Mouse (Mus musculus) forebrain, embryonic 11.5 days (tissue): ENCODE data around the gene 1700017N19Rik. TPM values are rescaled to one million over a fixed set of nuclear protein-coding genes. Genes with fewer than 3 reads are reported as not detected.
"Not testable (repeated sequence)": the region's sequence is repeated elsewhere in the genome, so short reads cannot be mapped to it uniquely, and the experiment has no call there.

Experiments
- ATAC-seq: fragments of 200-750 bp; cut with Nextera tagmentation; replicated peaks from 2 replicates; pipeline ENCODE4 v1.8.0; 2017; ENCODE audit warnings: moderate TSS enrichment; ENCODE audit not compliant: low FRiP score
- DNase-seq: peaks from one replicate; pipeline ENCODE4 v3.0.0-alpha.2; 2017; ENCODE audit warnings: low spot score
- H3K27ac ChIP-seq: fragments of 300-500 bp; sonication (generic); 2 replicates; pipeline ENCODE4 v1.5.1; 2014; ENCODE audit warnings: low read depth, low read length
- H3K27me3 ChIP-seq: fragments of 300-500 bp; sonication (generic); 2 replicates; pipeline ENCODE4 v1.6.1; 2014; ENCODE audit warnings: mild to moderate bottlenecking, low read length, mixed read lengths; ENCODE audit not compliant: control insufficient read depth, insufficient read depth
- H3K36me3 ChIP-seq: fragments of 300-500 bp; sonication (generic); 2 replicates; pipeline ENCODE4 v1.6.1; 2014; ENCODE audit warnings: mild to moderate bottlenecking, low read length, moderate library complexity, mixed read lengths; ENCODE audit not compliant: control insufficient read depth, insufficient read depth
- H3K4me1 ChIP-seq: fragments of 300-500 bp; sonication (generic); replicated peaks from 2 replicates; pipeline ENCODE4 v1.6.1; 2014; ENCODE audit warnings: low read length, mixed read lengths; ENCODE audit not compliant: control insufficient read depth, insufficient read depth
- H3K4me2 ChIP-seq: fragments of 300-500 bp; sonication (generic); 2 replicates; pipeline ENCODE4 v1.6.1; 2014; ENCODE audit warnings: low read depth, mild to moderate bottlenecking, low read length, moderate library complexity, mixed read lengths; ENCODE audit not compliant: severe bottlenecking
- H3K4me3 ChIP-seq: fragments of 300-500 bp; sonication (generic); 2 replicates; pipeline ENCODE4 v1.5.1; 2014; ENCODE audit warnings: low read depth, low read length
- H3K9ac ChIP-seq: fragments of 300-500 bp; sonication (generic); 2 replicates; pipeline ENCODE4 v1.6.1; 2014; ENCODE audit warnings: low read length
- H3K9me3 ChIP-seq: fragments of 300-500 bp; sonication (generic); 2 replicates; pipeline ENCODE4 v1.6.1; 2016; ENCODE audit warnings: low read length, mixed read lengths; ENCODE audit not compliant: control insufficient read depth
- WGBS: fragments of 180-500 bp; shearing (Covaris S2); extraction: QIAGEN DNeasy Blood & Tissue Kit; methylation state at CpG from one replicate; pipeline ENCODE4 v1.1.7; 2014; 5-methylcytosine and 5-hydroxymethylcytosine counted together
- polyA plus RNA-seq: library from polyadenylated mRNA; unstranded; fragments of >200 nt; fragmentation: Nextera tagmentation; extraction: Ambion mirVana; gene quantifications from 2 replicates; pipeline ENCODE4 v1.2.1, GENCODE M21; 2014

The 1700017N19Rik gene
- polyA plus RNA-seq, result not detected in 2 replicates

DNA sequence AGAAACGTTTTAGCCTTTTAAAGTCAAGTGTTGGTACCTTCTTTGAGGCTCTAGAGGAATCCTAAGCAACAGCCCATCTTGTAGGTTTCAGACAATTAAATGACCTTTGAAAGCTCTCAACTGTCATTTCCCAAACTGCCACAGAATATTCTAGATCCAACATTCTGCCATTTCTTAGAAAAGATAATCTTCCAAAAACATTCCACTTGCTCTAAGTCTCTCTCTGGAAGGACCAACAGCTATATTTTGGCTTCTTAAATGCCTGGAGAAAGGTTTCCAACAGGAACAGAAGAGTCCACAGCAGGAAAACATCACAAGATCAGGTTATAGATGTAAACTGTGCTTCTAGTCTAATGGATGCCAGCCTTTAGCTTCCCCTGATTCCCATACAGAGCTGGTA, at the start of gene 1700017N19Rik, which contains the start of gene 4930430F08Rik:
Gene 1700017N19Rik (plus strand): TSS at position 162 of the 400 bp plus-strand sequence.
Gene 4930430F08Rik (minus strand): TSS at position 101 of the 400 bp plus-strand sequence.
- no peak for ATAC-seq
- no peak within 1 kb of the TSS for H3K9ac ChIP-seq
- peak within 1 kb of the TSS; percentile 70; the same call in 1 of the 2 replicates for H3K4me3 ChIP-seq
- no peaks in the 10 kb centered on the region for H3K4me1 ChIP-seq
- 88% methylated on average over 1 of the region's 1 CpGs for WGBS
- H3K27ac ChIP-seq, result no peak within 1 kb of the TSS
- H3K9me3 ChIP-seq, result no peaks in the 10 kb centered on the region
- no peak for DNase-seq
- H3K36me3 ChIP-seq, result no peaks in the 10 kb centered on the region
- H3K27me3 ChIP-seq, result no peaks in the 10 kb centered on the region
- no peak within 1 kb of the TSS for H3K4me2 ChIP-seq

DNA sequence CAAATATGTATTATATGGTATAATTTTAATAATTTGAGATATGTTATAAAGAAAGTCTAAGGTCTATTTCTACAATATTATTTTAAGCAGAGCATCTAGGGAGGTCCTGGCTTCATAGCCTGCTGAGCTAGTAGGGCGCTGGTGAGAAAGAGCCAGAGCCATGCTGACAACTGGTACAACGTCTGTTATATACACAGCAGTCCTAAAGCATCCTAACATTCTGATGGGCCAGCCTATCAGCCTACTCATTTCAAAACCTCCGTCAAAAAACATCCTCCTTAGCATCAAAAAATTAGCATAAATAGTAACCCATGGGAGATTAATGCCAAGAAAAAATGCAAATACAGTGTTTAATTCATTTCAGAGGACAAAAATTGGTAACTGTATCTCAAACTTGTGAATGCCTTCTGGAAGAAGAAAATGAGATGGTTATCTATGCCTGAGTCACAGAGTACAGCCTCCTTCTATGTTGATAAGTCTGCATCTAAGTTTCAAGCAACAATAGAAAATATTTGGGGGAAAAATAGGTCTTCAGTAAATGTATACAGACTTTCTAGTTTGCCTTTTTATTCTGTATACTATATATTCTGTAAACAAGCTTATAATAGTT, 33.6 kb upstream of the 1700017N19Rik start:
- 92% methylated on average over 3 of the region's 3 CpGs for WGBS
- Histone ChIP-seq H3K4me2 (no peak overlapping the region), H3K4me1 (no peaks in the 10 kb centered on the region), H3K27me3 (no peaks in the 10 kb centered on the region), H3K27ac (no peak overlapping the region), H3K9ac (no peak overlapping the region), H3K9me3 (no peaks in the 10 kb centered on the region), H3K4me3 (no peak overlapping the region), H3K36me3 (no peaks in the 10 kb centered on the region)
- ATAC-seq (no peak), DNase-seq (no peak)

DNA sequence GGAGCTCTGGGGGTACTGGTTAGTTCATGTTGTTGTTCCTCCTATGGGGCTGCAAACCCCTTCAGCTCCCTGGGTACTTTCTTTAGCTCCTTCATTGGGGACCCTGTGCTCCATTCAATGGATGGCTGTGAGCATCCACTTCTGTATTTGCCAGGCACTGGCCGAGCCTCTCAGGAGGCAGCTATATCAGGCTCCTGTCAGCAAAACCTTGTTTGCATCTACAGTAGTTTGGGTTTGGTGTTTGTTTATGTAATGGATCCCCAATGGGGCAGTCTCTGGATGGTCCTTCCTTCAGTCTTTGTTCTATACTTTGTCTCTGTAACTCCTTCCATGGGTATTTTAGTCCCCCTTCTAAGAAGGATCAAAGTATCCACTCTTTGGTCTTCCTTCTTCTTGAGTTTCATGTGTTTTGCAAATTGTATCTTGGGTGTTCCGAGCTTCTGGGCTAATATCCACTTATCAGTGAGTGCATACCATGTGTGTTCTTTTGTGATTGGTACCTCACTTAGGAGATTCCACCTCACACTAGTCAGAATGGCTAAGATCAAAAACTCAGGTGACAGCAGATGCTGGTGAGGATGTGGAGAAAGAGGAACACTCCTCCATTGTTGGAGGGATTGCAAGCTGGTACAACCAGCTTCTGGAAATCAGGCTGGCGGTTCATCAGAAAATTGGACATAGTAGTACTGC, 29.9 kb upstream of the 1700017N19Rik start:
- H3K27ac ChIP-seq, H3K4me3 ChIP-seq, H3K9ac ChIP-seq, ATAC-seq, H3K4me1 ChIP-seq, H3K36me3 ChIP-seq, H3K27me3 ChIP-seq, H3K4me2 ChIP-seq, DNase-seq, H3K9me3 ChIP-seq: not testable (repeated sequence)
- 88% methylated on average over 3 of the region's 3 CpGs for WGBS

DNA sequence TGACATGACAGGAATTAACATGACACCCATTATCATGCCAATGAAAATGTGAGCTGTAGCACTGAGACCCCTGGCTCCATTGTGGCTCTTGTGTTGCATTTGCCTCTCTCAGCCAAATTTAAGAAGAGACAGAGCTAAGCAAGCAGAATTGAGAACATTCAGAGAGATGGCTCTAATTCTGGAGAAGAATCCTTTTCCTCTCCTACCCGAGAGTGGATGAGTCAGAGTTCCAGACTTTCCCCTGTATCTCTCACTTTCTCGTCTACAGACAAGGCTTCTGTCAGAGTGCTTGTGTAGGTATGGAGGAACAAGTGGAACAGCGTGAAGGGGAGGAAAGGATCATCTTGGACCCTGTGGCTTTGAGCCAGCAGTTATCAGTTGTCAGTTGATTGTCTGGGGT, 26.2 kb upstream of the 1700017N19Rik start:
- whole genome bisulfite sequencing, result 89% methylated on average over 3 of the region's 3 CpGs

DNA sequence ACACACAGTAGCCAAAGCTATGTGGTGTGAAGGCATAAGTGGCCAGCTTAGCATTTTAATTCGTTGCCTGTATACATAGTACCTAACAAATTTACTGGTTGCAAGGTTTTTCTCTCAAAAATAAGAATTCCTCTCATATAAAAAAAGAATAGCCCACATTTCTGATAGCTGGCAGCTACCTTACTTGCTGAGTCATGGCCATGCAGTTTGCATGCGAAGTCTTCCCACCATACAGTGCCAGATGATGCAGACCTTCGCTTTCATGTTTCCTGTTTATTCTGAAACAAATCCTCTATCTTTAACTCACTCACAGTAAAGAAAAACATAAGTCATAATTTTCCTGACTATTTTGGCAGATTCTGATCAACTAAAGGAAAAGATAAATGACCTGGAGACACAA, 18.6 kb upstream of the 1700017N19Rik start:
- H3K9ac ChIP-seq, result no peak overlapping the region
- no peaks in the 10 kb centered on the region for H3K4me1 ChIP-seq
- H3K9me3 ChIP-seq, result no peaks in the 10 kb centered on the region
- DNase-seq (no peak), ATAC-seq (no peak)
- H3K27me3 ChIP-seq, result no peaks in the 10 kb centered on the region
- 88% methylated on average over 3 of the region's 3 CpGs for WGBS
- peaks cover 3% of the 10 kb centered on the region; the same call in 1 of the 2 replicates for H3K36me3 ChIP-seq
- no peak overlapping the region for H3K27ac ChIP-seq
- H3K4me3 ChIP-seq, result no peak overlapping the region
- no peak overlapping the region for H3K4me2 ChIP-seq

More for the DNA sequence above, 26.2 kb upstream of the 1700017N19Rik start:
- ATAC-seq, result no peak
- Histone ChIP-seq H3K36me3 (peaks cover 3% of the 10 kb centered on the region; the same call in 1 of the 2 replicates), H3K9me3 (no peaks in the 10 kb centered on the region), H3K9ac (no peak overlapping the region), H3K27ac (no peak overlapping the region), H3K4me2 (no peak overlapping the region), H3K27me3 (no peaks in the 10 kb centered on the region), H3K4me1 (no peaks in the 10 kb centered on the region), H3K4me3 (no peak overlapping the region)
- no peak for DNase-seq

DNA sequence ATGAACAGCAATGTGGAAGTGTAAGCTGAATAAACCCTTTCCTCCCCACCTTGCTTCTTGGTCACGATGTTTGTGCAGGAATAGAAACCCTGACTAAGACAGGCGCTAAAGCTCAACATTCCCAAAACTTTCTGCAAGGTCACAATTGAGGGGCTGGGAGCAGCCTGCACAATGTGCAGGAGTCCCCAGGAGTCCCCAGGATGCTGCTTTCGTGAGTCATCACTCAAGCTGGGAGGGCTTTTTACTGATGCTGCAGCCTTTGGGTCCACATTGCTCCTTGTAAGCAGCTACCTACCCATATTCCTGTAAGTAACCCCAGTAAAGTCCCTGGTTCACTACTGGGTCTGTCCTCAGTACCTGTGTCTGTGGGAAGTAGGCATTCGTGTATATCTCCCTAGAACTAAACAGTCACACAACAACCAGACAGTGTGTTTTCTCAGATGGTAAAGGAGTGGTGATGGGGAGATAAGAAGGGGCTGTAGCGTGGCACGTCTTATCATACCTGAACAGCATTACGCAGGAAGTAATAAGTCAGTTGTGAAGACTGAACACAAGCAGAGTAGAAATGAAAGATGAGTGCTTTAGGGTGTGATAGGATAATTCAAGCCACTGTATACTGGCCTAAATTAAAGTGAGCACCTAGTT, 15.7 kb upstream of the 1700017N19Rik start:
- H3K4me2 ChIP-seq, result no peak overlapping the region
- H3K36me3 ChIP-seq, result peaks cover 3% of the 10 kb centered on the region; the same call in 1 of the 2 replicates
- no peak overlapping the region for H3K9ac ChIP-seq
- ATAC-seq (no peak), DNase-seq (no peak)
- H3K27me3 ChIP-seq, result no peaks in the 10 kb centered on the region
- H3K4me1 ChIP-seq, result no peaks in the 10 kb centered on the region
- no peak overlapping the region for H3K27ac ChIP-seq
- 88% methylated on average over 7 of the region's 7 CpGs for WGBS
- no peak overlapping the region for H3K4me3 ChIP-seq
- H3K9me3 ChIP-seq, result no peaks in the 10 kb centered on the region

DNA sequence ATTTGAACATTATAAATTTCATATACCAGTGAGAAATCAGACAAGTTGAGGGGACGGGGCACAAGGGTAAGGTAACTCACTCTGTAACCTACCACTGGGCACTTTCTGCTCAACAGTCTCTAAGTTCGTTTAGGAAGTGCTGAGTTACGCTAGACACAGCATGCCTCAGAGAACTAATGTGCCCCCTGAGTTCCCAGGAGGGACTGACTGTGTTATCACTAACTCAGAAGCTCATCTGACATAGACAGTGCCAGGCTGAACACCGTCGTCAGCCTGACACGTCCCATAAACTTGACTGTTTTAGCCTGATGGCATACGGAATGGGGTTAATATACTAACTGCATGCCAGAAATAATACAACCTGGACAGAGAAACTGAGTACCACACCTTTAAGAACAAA, 15.0 kb upstream of the 1700017N19Rik start:
- 88% methylated on average over 7 of the region's 7 CpGs for WGBS
- no peaks in the 10 kb centered on the region for H3K27me3 ChIP-seq
- H3K36me3 ChIP-seq, result peaks cover 3% of the 10 kb centered on the region; the same call in 1 of the 2 replicates

DNA sequence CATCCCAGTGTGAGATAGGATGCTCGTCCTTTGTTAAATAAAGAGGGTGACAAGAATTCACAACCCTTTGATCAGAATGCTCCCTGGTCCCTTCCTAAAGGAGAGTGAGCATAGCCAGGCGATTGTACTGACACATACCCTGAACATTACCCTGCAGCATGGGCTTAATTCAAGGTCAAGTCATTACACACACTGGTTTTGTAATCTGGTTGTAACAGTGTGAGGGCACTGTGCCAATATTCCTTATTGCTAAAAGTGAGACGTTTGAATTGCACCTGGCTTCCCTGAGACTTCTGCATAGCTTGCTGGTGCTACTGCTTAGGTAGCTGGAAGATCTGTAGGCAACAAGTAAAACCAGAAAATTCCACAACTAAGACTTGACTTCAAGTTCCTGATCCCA, 6.1 kb upstream of the 1700017N19Rik start:
- no peak overlapping the region for H3K4me2 ChIP-seq
- DNase-seq (no peak), ATAC-seq (no peak)
- H3K9me3 ChIP-seq, result no peaks in the 10 kb centered on the region
- no peak overlapping the region for H3K4me3 ChIP-seq
- H3K27ac ChIP-seq, result no peak overlapping the region
- H3K27me3 ChIP-seq, result no peaks in the 10 kb centered on the region
- no peak overlapping the region for H3K9ac ChIP-seq
- no peaks in the 10 kb centered on the region for H3K4me1 ChIP-seq
- H3K36me3 ChIP-seq, result no peaks in the 10 kb centered on the region
- 91% methylated on average over 3 of the region's 3 CpGs for WGBS

More for the DNA sequence above, 15.0 kb upstream of the 1700017N19Rik start:
- no peaks in the 10 kb centered on the region for H3K4me1 ChIP-seq
- H3K4me2 ChIP-seq, result no peak overlapping the region
- H3K4me3 ChIP-seq, result no peak overlapping the region
- H3K9me3 ChIP-seq, result no peaks in the 10 kb centered on the region
- DNase-seq (no peak), ATAC-seq (no peak)
- H3K27ac ChIP-seq, result no peak overlapping the region
- no peak overlapping the region for H3K9ac ChIP-seq
